Mouse (Mus musculus) MEL (cell line): ENCODE results near the gene Ubfd1. TPM values are rescaled to one million over a fixed set of nuclear protein-coding genes. Genes with fewer than 3 reads are reported as not detected.

ENCODE experiments used
- DNase-seq: peaks from one replicate; pipeline ENCODE4 v3.0.0; 2011; ENCODE audit warnings: low read depth, low spot score
- H3K27ac ChIP-seq: 2 replicates; pipeline ENCODE4 v1.5.1; 2012; ENCODE audit warnings: low read depth, mild to moderate bottlenecking, control low read depth, low read length, moderate library complexity; ENCODE audit not compliant: control insufficient read depth
- H3K27me3 ChIP-seq, 2 experiments: fragments of 150-350 bp in 1 of 2; sonication (generic) in 1 of 2; 2 replicates each; pipeline ENCODE4 v1.6.1; 2012; ENCODE audit warnings: low read length in 2 of 2, mild to moderate bottlenecking in 2 of 2, improper control_type of control experiment in 1 of 2, moderate library complexity in 1 of 2; ENCODE audit not compliant: insufficient read depth in 2 of 2, control insufficient read depth in 1 of 2
- H3K36me3 ChIP-seq, 2 experiments: 2 replicates each; pipeline ENCODE4 v1.6.1; 2012 to 2014; ENCODE audit warnings: low read length in 2 of 2, improper control_type of control experiment in 1 of 2, inconsistent platforms in 1 of 2, mild to moderate bottlenecking in 1 of 2; ENCODE audit not compliant: insufficient read depth in 2 of 2, control insufficient read depth in 1 of 2
- H3K4me1 ChIP-seq, 2 experiments: fragments of 150-350 bp in 1 of 2; sonication (generic) in 1 of 2; 2 replicates each; pipeline ENCODE4 v1.6.1; 2012; ENCODE audit warnings: low read length in 2 of 2, improper control_type of control experiment in 1 of 2, mild to moderate bottlenecking in 1 of 2; ENCODE audit not compliant: insufficient read depth in 2 of 2, control insufficient read depth in 1 of 2
- H3K4me3 ChIP-seq, 2 experiments: fragments of 150-350 bp in 1 of 2; sonication (generic) in 1 of 2; 2 replicates each; pipeline ENCODE4 v1.5.1; 2012; ENCODE audit warnings: low read depth in 2 of 2, low read length in 2 of 2, mild to moderate bottlenecking in 2 of 2, moderate library complexity in 2 of 2, control low read depth in 1 of 2, improper control_type of control experiment in 1 of 2; ENCODE audit not compliant: control insufficient read depth in 1 of 2, insufficient read depth in 1 of 2
- H3K79me2 ChIP-seq: 2 replicates; pipeline ENCODE4 v1.6.1; 2012; ENCODE audit warnings: mild to moderate bottlenecking, low read length, moderate library complexity; ENCODE audit not compliant: control insufficient read depth, poor library complexity, insufficient read depth
- H3K9ac ChIP-seq: 2 replicates; pipeline ENCODE4 v1.6.1; 2012; ENCODE audit warnings: low read depth, mild to moderate bottlenecking, control low read depth, low read length, moderate library complexity; ENCODE audit not compliant: control insufficient read depth, poor library complexity, severe bottlenecking
- H3K9me3 ChIP-seq: fragments of 150-350 bp; sonication (generic); replicated peaks from 2 replicates; pipeline ENCODE4 v1.6.1; 2012; ENCODE audit warnings: mild to moderate bottlenecking, low read length, improper control_type of control experiment, moderate library complexity; ENCODE audit not compliant: insufficient read depth
- CHD1 ChIP-seq: IDR thresholded peaks from 2 replicates; pipeline ENCODE4 v1.6.1; 2012; ENCODE audit warnings: low read depth, mild to moderate bottlenecking, inconsistent platforms, low read length, improper control_type of control experiment
- CHD2 ChIP-seq: IDR thresholded peaks from 2 replicates; pipeline ENCODE4 v1.6.1; 2011; ENCODE audit warnings: low read length, improper control_type of control experiment
- CTCF ChIP-seq, 3 experiments: IDR thresholded peaks in 2 of 3; conservative IDR thresholded peaks in 1 of 3; 2 replicates each; pipeline ENCODE4 v1.5.1; 2011 to 2012; ENCODE audit warnings: low read length in 3 of 3, low read depth in 2 of 3, mild to moderate bottlenecking in 2 of 3, improper control_type of control experiment in 1 of 3, inconsistent platforms in 1 of 3, mixed read lengths in 1 of 3, moderate library complexity in 1 of 3; ENCODE audit not compliant: control insufficient read depth in 1 of 3, insufficient read depth in 1 of 3, poor library complexity in 1 of 3, severe bottlenecking in 1 of 3
- E2F4 ChIP-seq: IDR thresholded peaks from 2 replicates; pipeline ENCODE4 v1.6.1; 2011; ENCODE audit warnings: low read depth, low read length, improper control_type of control experiment, borderline replicate concordance
- ETS1 ChIP-seq: IDR thresholded peaks from 2 replicates; pipeline ENCODE4 v1.6.1; 2012; ENCODE audit warnings: low read depth, mild to moderate bottlenecking, inconsistent platforms, low read length, improper control_type of control experiment, moderate library complexity
- JUND ChIP-seq: IDR thresholded peaks from 2 replicates; pipeline ENCODE4 v1.6.1; 2011; ENCODE audit warnings: low read depth, mild to moderate bottlenecking, improper control_type of control experiment, low read length
- MAZ ChIP-seq: IDR thresholded peaks from 2 replicates; pipeline ENCODE4 v1.6.1; 2012; ENCODE audit warnings: low read depth, mild to moderate bottlenecking, inconsistent platforms, low read length, improper control_type of control experiment
- POLR2A ChIP-seq, 2 experiments: IDR thresholded peaks; 2 replicates each; pipeline ENCODE4 v1.6.1; 2011 to 2012; ENCODE audit warnings: low read length in 2 of 2, mild to moderate bottlenecking in 2 of 2, control low read depth in 1 of 2, improper control_type of control experiment in 1 of 2, low read depth in 1 of 2, moderate library complexity in 1 of 2; ENCODE audit not compliant: control insufficient read depth in 1 of 2, insufficient read depth in 1 of 2, poor library complexity in 1 of 2
- POLR2AphosphoS5 ChIP-seq: IDR thresholded peaks from 2 replicates; pipeline ENCODE4 v1.6.1; 2012; ENCODE audit warnings: low read depth, borderline replicate concordance, mild to moderate bottlenecking, inconsistent platforms, low read length, moderate library complexity, mixed read lengths
- TCF12 ChIP-seq: IDR thresholded peaks from 2 replicates; pipeline ENCODE4 v1.6.1; 2014; ENCODE audit warnings: low read depth, mild to moderate bottlenecking, inconsistent platforms, low read length, improper control_type of control experiment, moderate library complexity
- UBTF ChIP-seq: IDR thresholded peaks from 2 replicates; pipeline ENCODE4 v1.6.1; 2012; ENCODE audit warnings: low read depth, mild to moderate bottlenecking, inconsistent platforms, low read length, improper control_type of control experiment, moderate library complexity, borderline replicate concordance; ENCODE audit not compliant: insufficient read depth
- USF2 ChIP-seq, 2 experiments: IDR thresholded peaks; 2 replicates each; pipeline ENCODE4 v1.6.1; 2011 to 2012; ENCODE audit warnings: improper control_type of control experiment in 2 of 2, low read length in 2 of 2, borderline replicate concordance in 1 of 2, inconsistent platforms in 1 of 2, low read depth in 1 of 2, mild to moderate bottlenecking in 1 of 2; ENCODE audit not compliant: insufficient read depth in 1 of 2
- ZC3H11A ChIP-seq: IDR thresholded peaks from 2 replicates; pipeline ENCODE4 v1.6.1; 2012; ENCODE audit warnings: low read depth, mild to moderate bottlenecking, inconsistent platforms, low read length, improper control_type of control experiment
- polyA plus RNA-seq, 2 experiments: library from polyadenylated mRNA; stranded (reverse) in 1 of 2; unstranded in 1 of 2; fragments of >175 nt in 1 of 2; fragments of >200 nt in 1 of 2; gene quantifications; 2 replicates each; pipeline versions ENCODE4 v1.2.1 to v1.2.4; 2012; ENCODE audit warnings: low replicate concordance in 2 of 2, low read depth in 1 of 2; ENCODE audit not compliant: insufficient read length in 2 of 2, insufficient read depth in 1 of 2, missing spikeins in 1 of 2
- total RNA-seq: library from RNA; depleted of rRNA; stranded (reverse); fragments of 300-350 nt; gene quantifications from 2 replicates; pipeline ENCODE4 v1.2.3, GENCODE M21; 2012

Ubfd1 gene
- total and polyA plus RNA-seq, 3 experiments, result 31.2 to 33.8 TPM; not detected in 1

DNA sequence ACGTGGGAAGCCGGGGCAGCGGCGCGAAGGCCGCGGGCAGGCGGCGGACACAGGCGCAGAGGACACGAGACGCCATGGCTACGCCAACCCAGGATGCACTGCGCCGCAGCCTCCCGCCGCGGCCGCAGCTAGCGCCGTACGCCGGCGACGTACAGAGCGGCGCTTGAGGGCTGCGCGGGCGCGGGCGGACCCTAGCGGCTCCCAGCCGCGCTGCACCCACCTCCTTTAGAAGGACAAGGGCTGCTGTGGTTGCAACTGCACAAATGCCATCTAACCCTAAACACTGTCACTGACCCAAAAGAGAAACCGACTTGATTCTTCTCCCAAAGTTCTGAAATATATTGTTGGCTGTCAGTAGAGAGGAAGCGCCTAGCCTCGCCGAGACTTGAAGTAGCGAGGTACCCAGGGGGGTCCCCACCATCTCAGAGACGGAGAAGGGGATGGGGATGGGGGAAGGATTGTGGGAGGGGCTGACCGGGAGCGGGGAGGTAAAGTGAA is 34.8 kb downstream of the Ubfd1 start, which contains the start of gene Ndufab1 (continued):
- TF ChIP-seq CTCF (IDR thresholded peaks at IDR 0.05 in 2 of 3, conservative IDR thresholded peaks at IDR 0.05 in 1 of 3; ENCODE audit: control insufficient read depth in 1 of 3, insufficient read depth in 1 of 3, low read depth in 2 of 3, low read length in 3 of 3, poor library complexity in 1 of 3, severe bottlenecking in 1 of 3), result peak; percentile 66 to 86 (median 82)
- TF ChIP-seq USF2 (IDR thresholded peaks at IDR 0.05; ENCODE audit: borderline replicate concordance in 1 of 2, insufficient read depth in 1 of 2, low read depth in 1 of 2, low read length in 2 of 2), result no peak
- TF ChIP-seq, all 39 proteins: peak for 17

DNA sequence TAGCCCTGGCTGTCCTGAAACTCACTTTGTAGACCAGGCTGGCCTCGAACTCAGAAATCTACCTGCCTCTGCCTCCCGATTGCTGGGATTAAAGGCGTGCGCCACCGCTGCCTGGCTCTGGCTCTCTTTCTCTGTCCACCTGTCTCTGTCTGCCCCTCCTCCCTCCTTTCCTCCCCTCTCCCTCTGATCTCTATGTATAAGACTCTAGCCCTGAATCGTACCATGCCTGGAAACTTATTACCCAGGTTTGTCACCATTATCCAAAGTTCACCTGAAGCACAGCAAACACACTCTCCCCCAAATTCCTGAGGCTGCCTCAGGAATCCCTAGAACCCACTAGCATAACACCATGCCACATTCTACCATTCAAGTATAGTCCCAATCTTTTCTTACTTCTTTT is 41.2 kb downstream of the Ubfd1 start:
- H3K4me3 ChIP-seq, result no peak overlapping the region
- DNase-seq, result no peak
- no peaks in the 10 kb centered on the region for H3K79me2 ChIP-seq
- no peak overlapping the region for H3K27ac ChIP-seq
- H3K9ac ChIP-seq, result no peak overlapping the region
- H3K36me3 ChIP-seq, result peaks cover 0 to 13% of the 10 kb centered on the region in 2 experiments; a peak in 3 of 4 replicates
- no peaks in the 10 kb centered on the region for H3K27me3 ChIP-seq
- no peaks in the 10 kb centered on the region for H3K9me3 ChIP-seq
- TF ChIP-seq E2F4 (no peak), JUND (no peak), POLR2AphosphoS5 (no peak)
- H3K4me1 ChIP-seq, result peaks cover under 1 to 4% of the 10 kb centered on the region in 2 experiments; a peak in 2 of 4 replicates

DNA sequence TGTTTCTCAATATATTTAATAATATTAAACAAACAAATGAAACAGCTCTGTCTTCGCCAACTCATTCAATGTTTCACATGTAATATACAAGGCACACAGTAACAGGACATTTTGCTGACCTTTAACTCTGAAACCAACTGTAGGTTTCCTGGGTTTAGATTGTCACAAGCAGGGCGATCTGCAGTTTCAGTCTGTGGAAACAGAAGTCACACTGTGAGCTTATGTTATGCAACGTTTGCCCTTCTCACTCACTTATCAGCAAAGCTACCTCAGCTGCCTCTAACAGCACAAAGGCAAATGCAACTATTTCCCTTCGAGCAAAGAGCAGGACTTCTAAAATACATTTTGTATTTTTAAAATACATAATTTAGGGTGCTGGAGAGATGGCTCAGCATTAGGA is 56.5 kb downstream of the Ubfd1 start:
- DNase-seq, result no peak
- no peak overlapping the region for H3K4me3 ChIP-seq
- no peak for TF ChIP-seq USF2 (IDR thresholded peaks at IDR 0.05; ENCODE audit: borderline replicate concordance in 1 of 2, insufficient read depth in 1 of 2, low read depth in 1 of 2, low read length in 2 of 2)
- no peak for TF ChIP-seq MAZ
- no peak for TF ChIP-seq CHD2
- TF ChIP-seq ETS1, result no peak
- no peak for TF ChIP-seq CHD1
- TF ChIP-seq TCF12, result no peak
- TF ChIP-seq ZC3H11A, result no peak
- TF ChIP-seq UBTF, result no peak
- no peak for TF ChIP-seq POLR2A (IDR thresholded peaks at IDR 0.05; ENCODE audit: control insufficient read depth in 1 of 2, insufficient read depth in 1 of 2, low read depth in 1 of 2, low read length in 2 of 2, poor library complexity in 1 of 2)
- no peaks in the 10 kb centered on the region for H3K79me2 ChIP-seq
- no peaks in the 10 kb centered on the region for H3K4me1 ChIP-seq
- no peaks in the 10 kb centered on the region for H3K27me3 ChIP-seq
- peaks cover 0 to 32% of the 10 kb centered on the region in 2 experiments; a peak in 2 of 4 replicates for H3K36me3 ChIP-seq
- no peak overlapping the region for H3K9ac ChIP-seq
- H3K9me3 ChIP-seq, result no peaks in the 10 kb centered on the region
- H3K27ac ChIP-seq, result no peak overlapping the region
